Mouse (Mus musculus): ENCODE data around the gene Pgpep1.

- TF ChIP-seq CHD2 (IDR thresholded peaks at IDR 0.05; ENCODE audit: low read length), result peak; percentile 63; the same call in 1 of the 2 replicates
- peak; percentile 100 for TF ChIP-seq POLR2A (IDR thresholded peaks at IDR 0.05; ENCODE audit: low read depth, low read length)
- peak; percentile 99 for TF ChIP-seq NELFE (IDR thresholded peaks at IDR 0.05; ENCODE audit: low read depth, low read length)
- TF ChIP-seq ZKSCAN1 (IDR thresholded peaks at IDR 0.05; ENCODE audit: borderline replicate concordance, low read depth, low read length), result no peak
- no peak for TF ChIP-seq CTCF (conservative IDR thresholded peaks at IDR 0.05 in 1 of 2, IDR thresholded peaks at IDR 0.05 in 1 of 2; ENCODE audit: low read depth in 2 of 2, low read length in 2 of 2)
These were observed 38.3 kb upstream of the Pgpep1 start, which contains the start of gene Jund for GRCm38 (mm10) chr8:70698310-70699109.
